Mouse (Mus musculus) megakaryocyte progenitor cell, adult 5-6 weeks (primary cell): ENCODE measurements around the gene Acot2. TPM values are rescaled to one million over a fixed set of nuclear protein-coding genes. Genes with fewer than 3 reads are reported as not detected.
"Not testable (repeated sequence)": the region's sequence is repeated elsewhere in the genome, so short reads cannot be mapped to it uniquely, and the experiment has no call there.

Experiments
- ATAC-seq: replicated peaks from 2 replicates; pipeline ENCODE4 v1.8.0; 2016; ENCODE audit warnings: mild to moderate bottlenecking, moderate TSS enrichment, inconsistent platforms; ENCODE audit not compliant: poor library complexity
- total RNA-seq, 2 experiments: library from RNA; stranded (forward) in 1 of 2; stranded (reverse) in 1 of 2; fragments of 157-497, 149-512 nt in 1 of 2; fragments of 200-1000 nt in 1 of 2; gene quantifications; 2 replicates each; pipeline versions ENCODE4 v1.2.3 to v1.2.4; 2015 to 2017

Acot2 gene
- total RNA-seq, 2 experiments from 2014 or later, result 12.1 to 12.7 TPM

- no peak for ATAC-seq
Measured at GRCm38 (mm10) chr12:83997221-83997620, 9.6 kb downstream of the Acot2 start.

GRCm38 (mm10) chr12:83998341-83999107, 10.9 kb downstream of the Acot2 start:
- ATAC-seq, result peak; percentile 43; the same call in 1 of the 2 replicates

GRCm38 (mm10) chr12:83999237-83999636, 11.6 kb downstream of the Acot2 start:
- ATAC-seq, result peak; percentile 64

GRCm38 (mm10) chr12:84000418-84000817, 12.8 kb downstream of the Acot2 start:
- ATAC-seq, result no peak

GRCm38 (mm10) chr12:84003866-84004265, 16.2 kb downstream of the Acot2 start:
- ATAC-seq, result no peak

GRCm38 (mm10) chr12:84008251-84008650, 20.6 kb downstream of the Acot2 start:
- ATAC-seq, result no peak

- ATAC-seq, result no peak
Measured at GRCm38 (mm10) chr12:84008729-84009128, 21.1 kb downstream of the Acot2 start.

GRCm38 (mm10) chr12:84009171-84009965, 21.7 kb downstream of the Acot2 start, which contains the start of gene Acot1:
Gene Acot1, plus strand, starts transcription at chr12:84009490.
- ATAC-seq, result peak; percentile 95

- no peak for ATAC-seq
Measured at GRCm38 (mm10) chr12:84010201-84010600, 22.5 kb downstream of the Acot2 start.

GRCm38 (mm10) chr12:84011251-84012040, 23.8 kb downstream of the Acot2 start:
- ATAC-seq, result no peak

- no peak for ATAC-seq
Measured at GRCm38 (mm10) chr12:84013130-84013529, 25.5 kb downstream of the Acot2 start.

GRCm38 (mm10) chr12:84013701-84014100, 26.0 kb downstream of the Acot2 start:
- ATAC-seq, result no peak

GRCm38 (mm10) chr12:84020528-84020927, 32.9 kb downstream of the Acot2 start:
- peak; percentile 92 for ATAC-seq

- not testable (repeated sequence) for ATAC-seq
Measured at GRCm38 (mm10) chr12:84022266-84022665, 34.6 kb downstream of the Acot2 start.

GRCm38 (mm10) chr12:84023052-84023745, 35.5 kb downstream of the Acot2 start:
- 0 out of 2 replicates have a peak, but pooled peaks have one; percentile 24 for ATAC-seq

- no peak for ATAC-seq
Measured at GRCm38 (mm10) chr12:84025888-84026287, 38.2 kb downstream of the Acot2 start.

GRCm38 (mm10) chr12:84028328-84028727, 40.7 kb downstream of the Acot2 start:
- not testable (repeated sequence) for ATAC-seq

- ATAC-seq, result not testable (repeated sequence)
Measured at GRCm38 (mm10) chr12:84029043-84029442, 41.4 kb downstream of the Acot2 start.

- peak; percentile 98 for ATAC-seq
Measured at GRCm38 (mm10) chr12:84030659-84031332, 43.1 kb downstream of the Acot2 start.

- no peak for ATAC-seq
Measured at GRCm38 (mm10) chr12:84032854-84033253, 45.2 kb downstream of the Acot2 start.
